Mouse (Mus musculus): ENCODE measurements around the gene Tspan9.

The Tspan9 gene

GRCm38 (mm10) chr6:128019119-128019518 is 124.3 kb downstream of the Tspan9 start:
- no peak for TF ChIP-seq GATA4 (IDR thresholded peaks at IDR 0.05; ENCODE audit: insufficient replicate concordance, low read length)

GRCm38 (mm10) chr6:128015304-128015703 is 128.1 kb downstream of the Tspan9 start:
- TF ChIP-seq GATA4 (IDR thresholded peaks at IDR 0.05; ENCODE audit: insufficient replicate concordance, low read length), result no peak

- no peak for TF ChIP-seq GATA4 (IDR thresholded peaks at IDR 0.05; ENCODE audit: insufficient replicate concordance, low read length)
Measured at GRCm38 (mm10) chr6:128011781-128012180, 131.6 kb downstream of the Tspan9 start.

GRCm38 (mm10) chr6:128011071-128011477 is 132.3 kb downstream of the Tspan9 start:
- TF ChIP-seq GATA4 (IDR thresholded peaks at IDR 0.05; ENCODE audit: insufficient replicate concordance, low read length), result no peak

- no peak for TF ChIP-seq GATA4 (IDR thresholded peaks at IDR 0.05; ENCODE audit: insufficient replicate concordance, low read length)
Measured at GRCm38 (mm10) chr6:128010135-128010971, 133.0 kb downstream of the Tspan9 start.

- no peak for TF ChIP-seq GATA4 (IDR thresholded peaks at IDR 0.05; ENCODE audit: insufficient replicate concordance, low read length)
Measured at GRCm38 (mm10) chr6:128007982-128008562, 135.3 kb downstream of the Tspan9 start.

GRCm38 (mm10) chr6:128007241-128007701 is 136.1 kb downstream of the Tspan9 start:
- TF ChIP-seq GATA4 (IDR thresholded peaks at IDR 0.05; ENCODE audit: insufficient replicate concordance, low read length), result no peak

- no peak for TF ChIP-seq GATA4 (IDR thresholded peaks at IDR 0.05; ENCODE audit: insufficient replicate concordance, low read length)
Measured at GRCm38 (mm10) chr6:128006156-128006555, 137.2 kb downstream of the Tspan9 start.

GRCm38 (mm10) chr6:128004544-128004943 is 138.8 kb downstream of the Tspan9 start:
- TF ChIP-seq GATA4 (IDR thresholded peaks at IDR 0.05; ENCODE audit: insufficient replicate concordance, low read length), result no peak

- TF ChIP-seq GATA4 (IDR thresholded peaks at IDR 0.05; ENCODE audit: insufficient replicate concordance, low read length), result no peak
Measured at GRCm38 (mm10) chr6:128003542-128003941, 139.9 kb downstream of the Tspan9 start.

- TF ChIP-seq GATA4 (IDR thresholded peaks at IDR 0.05; ENCODE audit: insufficient replicate concordance, low read length), result no peak
Measured at GRCm38 (mm10) chr6:128002667-128003066, 140.7 kb downstream of the Tspan9 start.

- no peak for TF ChIP-seq GATA4 (IDR thresholded peaks at IDR 0.05; ENCODE audit: insufficient replicate concordance, low read length)
Measured at GRCm38 (mm10) chr6:128002104-128002503, 141.3 kb downstream of the Tspan9 start.

GRCm38 (mm10) chr6:128001587-128001986 is 141.8 kb downstream of the Tspan9 start:
- TF ChIP-seq GATA4 (IDR thresholded peaks at IDR 0.05; ENCODE audit: insufficient replicate concordance, low read length), result no peak

- no peak for TF ChIP-seq GATA4 (IDR thresholded peaks at IDR 0.05; ENCODE audit: insufficient replicate concordance, low read length)
Measured at GRCm38 (mm10) chr6:128000777-128001176, 142.6 kb downstream of the Tspan9 start.

GRCm38 (mm10) chr6:127999118-127999517 is 144.3 kb downstream of the Tspan9 start:
- TF ChIP-seq GATA4 (IDR thresholded peaks at IDR 0.05; ENCODE audit: insufficient replicate concordance, low read length), result no peak

- no peak for TF ChIP-seq GATA4 (IDR thresholded peaks at IDR 0.05; ENCODE audit: insufficient replicate concordance, low read length)
Measured at GRCm38 (mm10) chr6:127996928-127997327, 146.5 kb downstream of the Tspan9 start.

Data from liver, adult (tissue).